Mouse (Mus musculus) midbrain, embryonic 16.5 days (tissue): ENCODE results near the gene Prkci. TPM values are rescaled to one million over a fixed set of nuclear protein-coding genes. Genes with fewer than 3 reads are reported as not detected.

Experiments used
- ATAC-seq: fragments of 200-750 bp; cut with Nextera tagmentation; 2 replicates; pipeline ENCODE4 v1.8.0; 2017; ENCODE audit warnings: moderate TSS enrichment
- H3K27ac ChIP-seq: fragments of 300-500 bp; sonication (generic); 2 replicates; pipeline ENCODE4 v1.5.1; 2014; ENCODE audit warnings: mild to moderate bottlenecking, low read length, mixed read lengths
- H3K27me3 ChIP-seq: fragments of 300-500 bp; sonication (generic); 2 replicates; pipeline ENCODE4 v1.6.1; 2014; ENCODE audit warnings: low read depth, low read length, mixed read lengths; ENCODE audit not compliant: control insufficient read depth, insufficient read depth
- H3K36me3 ChIP-seq: fragments of 300-500 bp; sonication (generic); 2 replicates; pipeline ENCODE4 v1.6.1; 2014; ENCODE audit warnings: mild to moderate bottlenecking, low read length, moderate library complexity, mixed read lengths; ENCODE audit not compliant: control insufficient read depth, insufficient read depth
- H3K4me1 ChIP-seq: fragments of 300-500 bp; sonication (generic); 2 replicates; pipeline ENCODE4 v1.6.1; 2014; ENCODE audit warnings: mild to moderate bottlenecking, low read length, mixed read lengths; ENCODE audit not compliant: control insufficient read depth, insufficient read depth
- H3K4me2 ChIP-seq: fragments of 300-500 bp; sonication (generic); 2 replicates; pipeline ENCODE4 v1.6.1; 2014; ENCODE audit warnings: mild to moderate bottlenecking, low read length, mixed read lengths
- H3K4me3 ChIP-seq: fragments of 300-500 bp; sonication (generic); 2 replicates; pipeline ENCODE4 v1.5.1; 2014; ENCODE audit warnings: low read depth, mild to moderate bottlenecking, low read length, moderate library complexity, mixed read lengths
- H3K9ac ChIP-seq: fragments of 300-500 bp; sonication (generic); 2 replicates; pipeline ENCODE4 v1.6.1; 2014; ENCODE audit warnings: low read depth, low read length, mixed read lengths
- H3K9me3 ChIP-seq: fragments of 300-500 bp; sonication (generic); replicated peaks from 2 replicates; pipeline ENCODE4 v1.6.1; 2014; ENCODE audit warnings: mild to moderate bottlenecking, low read length, mixed read lengths; ENCODE audit not compliant: control insufficient read depth, poor library complexity, severe bottlenecking
- WGBS: fragments of 180-500 bp; shearing (Covaris S2); extraction: QIAGEN DNeasy Blood & Tissue Kit; methylation state at CpG from one replicate; pipeline ENCODE4 v1.1.7; 2014; 5-methylcytosine and 5-hydroxymethylcytosine counted together
- polyA plus RNA-seq: library from polyadenylated mRNA; unstranded; fragments of >200 nt; fragmentation: Nextera tagmentation; extraction: Ambion mirVana; gene quantifications from 2 replicates; pipeline ENCODE4 v1.2.1, GENCODE M21; 2015

The Prkci gene
- polyA plus RNA-seq, 1 experiment from 2014 or later, result 25.5 TPM

- ATAC-seq, result no peak
- Histone ChIP-seq H3K9me3 (no peaks in the 10 kb centered on the region), H3K4me1 (peaks cover 8% of the 10 kb centered on the region), H3K4me2 (no peak overlapping the region), H3K27me3 (no peaks in the 10 kb centered on the region), H3K9ac (no peak overlapping the region), H3K27ac (no peak overlapping the region), H3K36me3 (peaks cover 28% of the 10 kb centered on the region), H3K4me3 (no peak overlapping the region)
- 95% methylated on average over 13 of the region's 13 CpGs for WGBS
Measured at GRCm38 (mm10) chr3:30965644-30966043, 29.9 kb upstream of the Prkci start.

GRCm38 (mm10) chr3:30968531-30969092 lies 26.9 kb upstream of the Prkci start:
- H3K4me1 ChIP-seq, result peaks cover 8% of the 10 kb centered on the region

DNA sequence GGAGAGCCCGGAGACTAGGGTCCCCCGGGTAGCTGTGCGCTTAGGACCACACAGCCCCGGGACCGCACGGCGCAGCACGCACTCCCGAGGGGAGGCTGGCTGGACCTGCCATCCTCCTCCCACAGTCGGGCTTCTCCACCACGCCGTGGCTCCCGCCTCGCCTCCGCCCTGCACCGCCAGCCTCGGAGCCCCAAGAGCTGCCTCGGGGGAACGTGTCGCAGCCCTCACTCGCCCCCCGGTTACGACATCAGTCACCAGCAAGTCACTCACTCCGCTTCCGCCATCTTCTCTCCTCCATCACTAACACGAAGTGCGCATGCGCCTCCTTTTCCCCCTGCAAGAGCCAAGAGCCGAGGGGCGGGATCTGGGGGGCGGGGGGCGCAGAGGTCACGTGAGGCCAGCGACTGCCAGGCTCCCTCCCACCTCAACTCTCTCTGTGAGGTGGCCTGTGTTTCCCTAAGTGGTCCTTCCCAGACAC lies 26.4 kb upstream of the Prkci start, which contains the start of gene Phc3:
TSS of gene Phc3 (minus strand) at position 312 of the 478 bp plus-strand sequence.
- peak; percentile 96 for ATAC-seq
- Histone ChIP-seq H3K36me3 (peaks cover 10% of the 10 kb centered on the region), H3K27me3 (no peaks in the 10 kb centered on the region), H3K4me2 (peak within 1 kb of the TSS; percentile 77), H3K9ac (peak within 1 kb of the TSS; percentile 90), H3K27ac (peak within 1 kb of the TSS; percentile 90), H3K4me1 (peaks cover 8% of the 10 kb centered on the region), H3K4me3 (peak within 1 kb of the TSS; percentile 96), H3K9me3 (no peaks in the 10 kb centered on the region)
- WGBS, result under 1% methylated on average over 32 of the region's 34 CpGs

More at GRCm38 (mm10) chr3:30968531-30969092, 26.9 kb upstream of the Prkci start:
- no peaks in the 10 kb centered on the region for H3K9me3 ChIP-seq
- WGBS, result under 1% methylated on average over 54 of the region's 54 CpGs
- H3K9ac ChIP-seq, result peak overlapping the region; percentile 90
- H3K4me2 ChIP-seq, result peak overlapping the region; percentile 77
- H3K27me3 ChIP-seq, result no peaks in the 10 kb centered on the region
- H3K27ac ChIP-seq, result peak overlapping the region; percentile 90
- peaks cover 12% of the 10 kb centered on the region for H3K36me3 ChIP-seq
- H3K4me3 ChIP-seq, result peak overlapping the region; percentile 96
- peak; percentile 84 for ATAC-seq

DNA sequence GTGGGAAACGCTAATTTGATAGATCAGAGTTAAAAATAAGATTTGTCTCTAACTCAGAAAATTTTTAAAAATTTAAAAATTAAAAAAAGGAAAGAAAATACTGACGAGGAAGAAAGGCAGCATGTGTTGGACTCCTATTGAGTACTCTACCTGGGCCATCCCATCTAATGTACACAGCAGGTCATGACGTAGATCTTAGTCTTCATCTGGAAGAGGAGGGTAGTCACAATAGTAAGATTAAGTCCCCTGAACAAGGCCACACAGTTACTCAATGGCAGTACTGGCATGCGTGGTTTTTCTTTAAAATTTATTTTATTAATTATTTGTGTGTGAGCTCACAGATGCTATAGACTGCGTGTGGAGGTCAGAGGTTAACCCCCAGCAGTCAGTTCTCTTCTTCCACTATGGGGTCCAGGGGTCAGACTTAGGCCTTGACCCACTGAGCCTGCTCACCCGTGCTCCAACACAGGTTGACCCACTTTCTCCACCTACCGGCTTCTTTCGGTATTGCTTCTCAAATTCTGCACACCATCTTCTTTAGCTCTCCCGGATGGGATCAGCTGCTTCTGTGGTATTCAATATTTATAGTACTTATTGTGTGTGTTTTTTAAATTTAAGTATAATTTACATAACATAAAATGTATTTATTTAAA lies 20.3 kb upstream of the Prkci start:
- no peak; the same call in 1 of the 2 replicates for ATAC-seq

GRCm38 (mm10) chr3:30976991-30977603 lies 18.4 kb upstream of the Prkci start:
- no peaks in the 10 kb centered on the region for H3K4me1 ChIP-seq
- WGBS, result 74% methylated on average over 1 of the region's 1 CpGs

More for the DNA sequence above, 20.3 kb upstream of the Prkci start:
- H3K4me3 ChIP-seq, result no peak overlapping the region
- no peak overlapping the region for H3K27ac ChIP-seq
- 42% methylated on average over 9 of the region's 9 CpGs for WGBS
- H3K36me3 ChIP-seq, result no peaks in the 10 kb centered on the region
- no peaks in the 10 kb centered on the region for H3K9me3 ChIP-seq
- H3K4me1 ChIP-seq, result no peaks in the 10 kb centered on the region
- H3K27me3 ChIP-seq, result no peaks in the 10 kb centered on the region
- H3K9ac ChIP-seq, result no peak overlapping the region
- H3K4me2 ChIP-seq, result no peak overlapping the region

DNA sequence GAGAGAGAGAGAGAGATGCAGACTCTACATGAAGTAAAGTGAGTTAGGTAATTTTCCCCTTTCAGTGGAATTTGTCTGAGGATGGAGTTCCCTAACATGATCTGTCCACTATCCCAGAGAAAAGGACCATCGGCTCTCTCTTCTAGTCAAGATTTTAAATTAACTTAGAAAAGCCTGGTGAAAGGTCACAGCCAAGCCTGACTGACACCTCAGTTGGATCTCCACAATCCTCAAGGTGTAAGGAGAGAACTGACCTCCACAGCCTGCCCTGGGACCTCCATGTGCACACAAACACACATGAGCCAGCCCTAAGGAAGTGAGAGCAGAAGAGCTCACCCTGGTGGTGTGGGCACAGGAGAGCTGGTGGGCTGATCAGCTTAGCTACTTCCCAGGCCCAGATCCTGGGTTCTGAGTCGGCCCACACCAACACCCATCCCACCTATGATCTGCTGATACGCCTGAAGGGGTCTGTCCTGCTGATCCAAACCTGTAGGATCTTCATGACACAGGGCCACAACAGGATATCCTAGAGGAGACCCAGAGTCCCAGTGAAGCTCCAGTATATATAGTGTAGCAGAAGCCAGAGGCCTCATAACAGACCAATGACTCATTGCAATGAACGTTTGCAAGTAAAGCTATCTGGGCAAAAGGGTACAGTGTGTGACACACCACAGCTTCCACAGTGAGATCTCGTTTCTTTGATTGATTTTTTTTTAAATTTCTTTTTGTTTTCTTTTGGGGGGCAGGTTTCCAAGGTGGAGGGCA lies 13.7 kb upstream of the Prkci start:
- H3K36me3 ChIP-seq, result no peaks in the 10 kb centered on the region
- H3K4me2 ChIP-seq, result no peak overlapping the region
- H3K4me3 ChIP-seq, result no peak overlapping the region
- no peak for ATAC-seq
- no peak overlapping the region for H3K9ac ChIP-seq
- no peaks in the 10 kb centered on the region for H3K9me3 ChIP-seq
- H3K27ac ChIP-seq, result no peak overlapping the region
- no peaks in the 10 kb centered on the region for H3K4me1 ChIP-seq
- 74% methylated on average over 5 of the region's 5 CpGs for WGBS
- no peaks in the 10 kb centered on the region for H3K27me3 ChIP-seq

More at GRCm38 (mm10) chr3:30976991-30977603, 18.4 kb upstream of the Prkci start:
- Histone ChIP-seq H3K27me3 (no peaks in the 10 kb centered on the region), H3K9ac (no peak overlapping the region), H3K36me3 (no peaks in the 10 kb centered on the region), H3K4me2 (no peak overlapping the region), H3K4me3 (no peak overlapping the region), H3K9me3 (no peaks in the 10 kb centered on the region), H3K27ac (no peak overlapping the region)
- ATAC-seq, result no peak

DNA sequence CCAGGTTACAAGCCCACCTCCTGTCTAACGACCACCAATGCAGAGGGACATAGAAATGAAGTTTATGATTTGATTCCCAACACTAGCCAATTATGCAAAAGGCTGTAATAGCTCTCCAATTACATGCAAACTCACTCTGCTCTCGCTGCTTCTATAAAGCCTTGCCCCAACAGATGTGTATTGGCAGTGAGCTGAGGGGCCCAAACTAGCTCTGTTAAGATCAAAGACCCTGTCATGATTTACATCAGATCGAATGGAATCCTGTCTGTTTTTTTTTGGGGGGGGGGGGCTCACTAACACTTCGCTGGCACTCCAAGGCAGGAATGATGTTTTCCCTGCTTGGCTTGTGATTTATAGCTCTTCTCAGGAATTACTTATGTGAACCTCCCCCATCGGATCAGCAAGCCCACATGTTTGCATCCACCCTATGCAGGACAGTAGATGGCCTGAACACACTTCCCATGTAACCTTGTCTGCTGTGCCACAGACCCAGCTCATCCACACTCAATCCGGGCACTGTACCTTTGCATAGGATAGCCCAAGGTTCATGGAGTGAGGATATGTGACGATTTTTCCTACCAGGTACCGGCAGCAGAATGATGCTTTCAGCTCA lies 12.5 kb upstream of the Prkci start:
- no peak overlapping the region for H3K27ac ChIP-seq
- H3K4me2 ChIP-seq, result no peak overlapping the region
- ATAC-seq, result no peak
- WGBS, result 78% methylated on average over 8 of the region's 8 CpGs
- no peaks in the 10 kb centered on the region for H3K27me3 ChIP-seq
- no peak overlapping the region for H3K4me3 ChIP-seq
- no peaks in the 10 kb centered on the region for H3K4me1 ChIP-seq
- no peaks in the 10 kb centered on the region for H3K9me3 ChIP-seq
- H3K36me3 ChIP-seq, result no peaks in the 10 kb centered on the region
- no peak overlapping the region for H3K9ac ChIP-seq

DNA sequence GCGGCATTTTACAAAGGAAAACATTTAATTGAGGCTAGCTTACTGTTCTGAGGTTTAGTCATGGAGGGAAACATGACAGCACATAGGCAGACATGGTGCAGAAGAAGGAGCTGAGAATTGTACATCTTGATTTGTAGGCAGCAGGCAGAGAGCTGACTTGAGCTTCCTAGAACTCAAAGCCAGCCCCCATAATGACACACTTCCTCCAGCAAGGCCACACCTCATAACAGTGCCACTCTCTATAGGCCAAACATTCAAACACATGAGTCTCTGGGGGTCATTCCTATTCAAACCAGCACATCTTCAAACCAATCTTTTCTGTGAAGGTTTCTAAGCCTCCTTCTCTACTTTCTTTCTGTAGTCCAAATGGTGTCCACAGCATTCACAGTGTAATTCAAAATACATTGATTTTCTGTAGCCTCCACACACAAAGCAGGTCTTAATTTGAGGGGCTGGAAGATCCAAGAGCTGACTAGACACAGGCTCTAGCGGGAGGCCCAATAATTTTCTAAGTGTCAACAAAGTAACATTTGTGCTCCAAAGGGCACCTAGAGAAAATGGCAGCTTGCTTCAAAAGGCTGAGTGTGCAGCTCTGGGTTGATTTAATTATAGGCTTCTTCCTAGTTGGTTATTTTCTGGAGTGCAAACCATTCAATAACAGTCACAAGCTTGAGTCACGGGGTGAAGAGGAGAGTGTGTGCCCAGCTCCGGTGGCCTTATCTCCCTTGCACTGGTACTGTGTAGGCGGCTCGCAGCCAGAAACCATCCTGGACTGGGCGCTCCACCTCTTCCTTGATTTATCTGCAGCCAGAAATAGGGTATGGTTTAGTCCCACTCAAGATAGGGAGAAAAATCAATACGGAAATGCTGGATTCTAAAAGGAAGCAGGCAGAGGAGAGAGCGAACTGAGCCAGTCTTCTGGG lies 7.9 kb upstream of the Prkci start:
- ATAC-seq, result no peak
- no peaks in the 10 kb centered on the region for H3K4me1 ChIP-seq
- 91% methylated on average over 9 of the region's 9 CpGs for WGBS
- H3K4me2 ChIP-seq, result no peak overlapping the region
- H3K27ac ChIP-seq, result no peak overlapping the region
- H3K9me3 ChIP-seq, result no peaks in the 10 kb centered on the region
- no peak overlapping the region for H3K4me3 ChIP-seq
- no peak overlapping the region for H3K9ac ChIP-seq
- no peaks in the 10 kb centered on the region for H3K36me3 ChIP-seq
- H3K27me3 ChIP-seq, result no peaks in the 10 kb centered on the region
